Mouse (Mus musculus) C2C12 (cell line): ENCODE data around the gene Glt6d1. TPM values are rescaled to one million over a fixed set of nuclear protein-coding genes. Genes with fewer than 3 reads are reported as not detected.
"Not testable (repeated sequence)": the region's sequence is repeated elsewhere in the genome, so short reads cannot be mapped to it uniquely, and the experiment has no call there.

Source experiments
- H3K27me3 ChIP-seq: one replicate; pipeline ENCODE4 v1.6.1; 2011; ENCODE audit not compliant: control insufficient read depth, insufficient read depth, insufficient read length
- H3K36me3 ChIP-seq: one replicate; pipeline ENCODE4 v1.6.1; 2011; ENCODE audit not compliant: control insufficient read depth, insufficient read depth
- H3K4me3 ChIP-seq: one replicate; pipeline ENCODE4 v1.5.1; 2011; ENCODE audit warnings: mild to moderate bottlenecking, control low read depth; ENCODE audit not compliant: poor library complexity, insufficient read depth, severe bottlenecking
- H3K79me2 ChIP-seq: one replicate; pipeline ENCODE4 v1.6.1; 2011; ENCODE audit not compliant: control insufficient read depth, insufficient read depth
- H3K79me3 ChIP-seq: one replicate; pipeline ENCODE4 v1.6.1; 2011; ENCODE audit warnings: low read depth, control low read depth
- H3ac ChIP-seq: one replicate; pipeline ENCODE3; 2011; ENCODE audit warnings: low read depth; ENCODE audit not compliant: control insufficient read depth, insufficient read length
- CEBPB ChIP-seq: IDR thresholded peaks from one replicate; pipeline ENCODE4 v1.6.1; 2011; ENCODE audit warnings: low read depth, mild to moderate bottlenecking, control low read depth, moderate library complexity
- CTCF ChIP-seq: IDR thresholded peaks from one replicate; pipeline ENCODE4 v1.5.1; 2011; ENCODE audit not compliant: control insufficient read depth, insufficient read depth, insufficient read length
- FOSL1 ChIP-seq: IDR thresholded peaks from one replicate; pipeline ENCODE4 v1.8.0; 2011; ENCODE audit warnings: mild to moderate bottlenecking, low read length; ENCODE audit not compliant: poor library complexity, insufficient read depth, severe bottlenecking
- MAX ChIP-seq: IDR thresholded peaks from one replicate; pipeline ENCODE4 v1.6.1; 2011; ENCODE audit warnings: mild to moderate bottlenecking, control low read depth
- MYOD1 ChIP-seq: IDR thresholded peaks from one replicate; pipeline ENCODE4 v1.6.1; 2011; ENCODE audit warnings: low read depth; ENCODE audit not compliant: control insufficient read depth, insufficient read length
- MYOG ChIP-seq: IDR thresholded peaks from one replicate; pipeline ENCODE4 v1.6.1; 2011; ENCODE audit not compliant: control insufficient read depth, insufficient read length; ENCODE audit errors: extremely low read depth
- USF1 ChIP-seq: IDR thresholded peaks from one replicate; pipeline ENCODE4 v1.6.1; 2011; ENCODE audit warnings: low read depth, mild to moderate bottlenecking, control low read depth, moderate library complexity
- long read RNA-seq, 2 experiments: library from polyadenylated mRNA; unstranded; transcript quantifications; one replicate each; pipeline ENCODE4 v2.0.0; 2019 to 2020
- polyA plus RNA-seq: library from polyadenylated mRNA; unstranded; fragments of >200 nt; fragmentation: generic; extraction: Trizol; gene quantifications from one replicate; pipeline ENCODE4 v1.2.1, GENCODE M21; 2012; ENCODE audit warnings: missing spikeins

Gene Glt6d1
- polyA plus RNA-seq: not detected
- long read RNA-seq, experiment 1: 0 reads
- long read RNA-seq, experiment 2: 0 reads

DNA sequence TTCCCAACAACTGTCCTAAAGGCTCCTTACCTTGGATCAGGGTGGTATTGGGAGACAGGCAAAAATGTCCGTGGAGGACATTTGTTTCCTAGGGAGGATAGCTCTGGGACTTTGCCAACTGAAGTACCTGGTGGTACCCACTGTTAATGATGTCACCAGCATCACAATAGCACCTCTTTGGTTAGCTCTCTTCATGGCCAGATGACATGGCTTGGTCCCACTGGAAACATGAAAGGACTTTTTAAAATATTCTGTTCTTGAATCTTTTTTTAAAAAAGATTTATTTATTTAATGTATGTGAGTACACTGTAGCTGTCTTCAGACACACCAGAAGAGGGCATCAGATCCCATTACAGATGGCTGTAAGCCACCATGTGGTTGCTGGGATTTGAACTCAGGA is at the start of gene Glt6d1:
Gene Glt6d1, minus strand, starts transcription at position 101 of the 400 bp plus-strand sequence.
- not testable (repeated sequence) for H3K79me3 ChIP-seq, H3ac ChIP-seq, H3K79me2 ChIP-seq, H3K4me3 ChIP-seq, H3K36me3 ChIP-seq
- H3K27me3 ChIP-seq: peaks cover 11% of the 10 kb centered on the region

DNA sequence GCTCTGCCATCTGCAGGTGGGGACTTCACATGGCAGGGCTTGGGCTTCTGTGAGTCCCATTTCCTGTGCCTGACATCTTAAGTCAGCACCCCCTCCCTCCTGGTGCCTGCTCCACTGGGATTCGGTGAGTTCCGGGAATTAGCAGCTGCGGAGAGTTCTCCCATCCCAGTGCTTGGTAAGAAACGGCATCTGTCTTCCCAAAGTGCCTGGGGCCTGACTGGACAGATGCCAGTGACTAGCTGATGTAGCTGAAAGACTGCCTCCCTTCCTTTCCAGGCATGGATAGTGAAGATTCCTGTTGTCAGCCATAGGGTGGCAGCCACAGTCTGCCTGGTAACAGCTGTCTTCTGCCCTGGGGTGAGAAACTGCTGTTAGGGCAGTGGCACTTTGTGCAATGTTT is 49.8 kb upstream of the Glt6d1 start:
- Histone ChIP-seq H3K27me3 (peaks cover 19% of the 10 kb centered on the region), H3K79me3 (no peaks in the 10 kb centered on the region), H3K4me3 (no peak overlapping the region), H3ac (no peak overlapping the region), H3K79me2 (no peaks in the 10 kb centered on the region), H3K36me3 (no peaks in the 10 kb centered on the region)
- no peak for TF ChIP-seq MYOD1
- TF ChIP-seq CTCF: no peak
- TF ChIP-seq CEBPB: no peak
- no peak for TF ChIP-seq MYOG
- no peak for TF ChIP-seq USF1
- no peak for TF ChIP-seq MAX
- no peak for TF ChIP-seq FOSL1

DNA sequence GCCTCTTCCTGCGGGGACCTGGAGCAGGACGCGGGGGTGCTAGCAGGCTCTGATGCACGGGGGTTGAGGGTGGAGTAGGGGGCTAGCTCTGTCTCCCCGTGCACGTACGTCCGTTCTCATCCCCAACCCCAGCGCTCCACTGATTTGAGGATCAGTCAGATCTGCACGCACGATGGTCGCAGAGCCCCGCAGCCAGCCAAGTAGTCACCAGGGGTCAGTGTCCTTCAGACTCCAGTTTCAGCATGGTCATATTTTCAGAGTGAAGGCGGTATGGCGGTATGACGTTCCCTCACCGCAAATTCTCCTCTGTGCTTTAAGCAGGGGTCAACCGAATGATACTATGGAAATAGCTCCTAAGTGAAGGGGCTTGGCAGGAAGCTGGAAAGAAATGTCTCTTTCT is 48.6 kb upstream of the Glt6d1 start:
- peaks cover 24% of the 10 kb centered on the region for H3K27me3 ChIP-seq
- no peaks in the 10 kb centered on the region for H3K36me3 ChIP-seq
- no peak overlapping the region for H3ac ChIP-seq
- H3K79me3 ChIP-seq: no peaks in the 10 kb centered on the region
- H3K4me3 ChIP-seq: no peak overlapping the region
- TF ChIP-seq MYOG: no peak
- no peak for TF ChIP-seq MYOD1
- no peaks in the 10 kb centered on the region for H3K79me2 ChIP-seq

DNA sequence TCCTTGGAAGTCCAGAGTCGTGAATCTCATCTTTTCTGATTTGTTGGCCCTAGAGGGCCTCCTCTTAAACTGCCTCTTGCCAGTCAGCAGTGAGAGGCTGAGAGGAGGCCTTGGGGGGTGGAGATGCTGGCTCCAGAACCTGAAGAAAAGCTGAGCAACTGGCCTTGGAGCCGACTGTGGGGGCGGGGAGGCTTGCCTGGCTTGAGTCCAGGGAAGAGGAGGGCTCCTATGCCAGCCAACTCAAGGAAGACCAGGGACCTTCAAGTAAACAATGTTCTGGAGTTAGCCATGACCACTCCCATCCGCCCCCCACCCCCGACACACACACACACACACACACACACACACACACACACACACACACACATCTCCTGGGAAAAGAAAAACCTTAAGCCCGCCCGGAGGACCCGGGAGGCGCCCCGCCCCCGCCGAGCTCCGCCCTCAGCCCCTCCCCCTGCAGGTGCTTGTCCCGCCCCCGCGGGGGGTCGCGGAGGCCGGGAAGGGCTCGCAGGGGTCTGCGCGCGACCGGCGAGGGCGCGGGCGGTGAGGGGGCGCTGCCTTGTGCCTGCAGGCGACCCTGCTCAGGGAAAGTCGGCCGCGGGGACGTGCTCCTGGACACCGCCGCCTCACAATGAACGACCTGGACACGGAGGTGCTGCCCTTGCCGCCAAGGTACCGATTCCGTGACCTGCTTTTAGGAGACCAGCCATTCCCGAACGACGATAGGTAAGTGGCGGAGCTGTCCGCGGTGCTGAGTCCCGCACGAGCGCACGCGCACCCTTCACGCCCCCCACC is 47.9 kb upstream of the Glt6d1 start, which contains the start of gene Kcnt1:
Gene Kcnt1, plus strand, starts transcription at position 398 of the 795 bp plus-strand sequence.
- no peaks in the 10 kb centered on the region for H3K79me3 ChIP-seq
- H3K4me3 ChIP-seq: no peak within 1 kb of the TSS
- H3K36me3 ChIP-seq: no peaks in the 10 kb centered on the region
- TF ChIP-seq CTCF (no peak), FOSL1 (no peak), MAX (no peak), USF1 (no peak), MYOD1 (no peak), MYOG (no peak), CEBPB (no peak)
- no peaks in the 10 kb centered on the region for H3K79me2 ChIP-seq
- no peak within 1 kb of the TSS for H3ac ChIP-seq
- H3K27me3 ChIP-seq: peaks cover 24% of the 10 kb centered on the region

DNA sequence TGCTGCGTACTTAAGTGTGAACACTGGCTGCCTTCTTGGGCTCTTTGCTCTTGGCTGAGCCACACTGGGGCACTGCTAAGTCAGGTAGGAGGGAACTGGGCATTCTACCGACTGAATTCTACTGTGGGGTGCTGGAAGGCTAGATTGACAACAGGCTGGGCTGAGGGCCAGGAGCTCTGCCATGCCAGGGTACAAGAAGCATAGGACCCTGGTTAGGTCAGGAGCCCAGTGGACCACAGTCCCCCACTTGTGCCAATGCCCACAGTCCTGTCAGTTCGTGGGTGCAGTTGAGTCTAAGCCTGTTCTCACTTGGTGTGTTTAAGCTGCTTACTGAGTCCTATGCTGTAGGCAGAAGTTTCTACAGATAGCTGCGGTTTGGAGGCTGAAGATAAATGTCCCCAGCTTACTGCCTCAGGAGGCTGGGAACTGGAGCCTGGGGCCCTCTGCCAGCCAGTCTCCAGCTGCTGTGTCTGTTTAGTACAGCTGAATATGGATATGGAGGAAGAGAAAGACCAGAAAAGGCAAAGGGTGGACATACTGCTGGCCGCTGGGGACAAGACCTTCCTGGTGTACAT is 47.1 kb upstream of the Glt6d1 start:
- Histone ChIP-seq H3ac (no peak overlapping the region), H3K79me2 (no peaks in the 10 kb centered on the region), H3K79me3 (no peaks in the 10 kb centered on the region), H3K4me3 (no peak overlapping the region), H3K27me3 (peaks cover 24% of the 10 kb centered on the region), H3K36me3 (no peaks in the 10 kb centered on the region)
- TF ChIP-seq MYOG (no peak), MAX (no peak), MYOD1 (no peak), FOSL1 (no peak), CTCF (no peak), USF1 (no peak), CEBPB (no peak)

DNA sequence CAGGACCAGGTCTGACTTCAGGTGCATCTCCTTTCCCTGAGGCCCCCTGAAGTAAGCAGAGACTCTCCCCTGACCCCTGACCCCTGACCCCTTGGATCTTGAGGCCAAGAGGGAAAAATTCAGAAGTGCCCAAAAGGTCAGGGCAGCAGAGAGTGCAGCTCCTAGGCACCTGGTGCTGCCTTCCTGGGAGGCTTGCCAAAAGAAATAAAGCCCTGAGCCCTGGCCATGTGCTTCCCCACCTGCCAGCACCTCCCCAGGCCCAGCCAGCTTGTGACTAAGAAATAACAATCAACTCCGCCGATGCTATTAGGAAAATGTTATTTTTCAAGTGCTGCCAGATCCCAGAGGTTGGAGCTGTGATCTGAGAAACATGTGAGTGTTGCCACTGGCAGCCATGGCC is 46.4 kb upstream of the Glt6d1 start:
- no peaks in the 10 kb centered on the region for H3K79me2 ChIP-seq
- no peak overlapping the region for H3ac ChIP-seq
- H3K36me3 ChIP-seq: no peaks in the 10 kb centered on the region
- H3K79me3 ChIP-seq: no peaks in the 10 kb centered on the region
- TF ChIP-seq CEBPB (no peak), MYOD1 (no peak), MAX (no peak), MYOG (no peak), USF1 (no peak), CTCF (no peak), FOSL1 (no peak)
- no peak overlapping the region for H3K4me3 ChIP-seq
- peaks cover 24% of the 10 kb centered on the region for H3K27me3 ChIP-seq
